Mouse (Mus musculus) neural tube, embryonic 13.5 days (tissue): ENCODE data around the gene Il20. TPM values are rescaled to one million over a fixed set of nuclear protein-coding genes. Genes with fewer than 3 reads are reported as not detected.
A peak's percentile ranks its signal among the peaks of the same experiment; 100 is the strongest.

ENCODE experiments used
- ATAC-seq: fragments of 200-750 bp; cut with Nextera tagmentation; 2 replicates; pipeline ENCODE4 v1.8.0; 2017; ENCODE audit warnings: low read depth, mild to moderate bottlenecking, moderate TSS enrichment, moderate library complexity
- H3K27ac ChIP-seq: fragments of 300-500 bp; sonication (generic); replicated peaks from 2 replicates; pipeline ENCODE4 v1.5.1; 2015; ENCODE audit warnings: moderate library complexity, mild to moderate bottlenecking, inconsistent platforms
- H3K27me3 ChIP-seq: fragments of 300-500 bp; sonication (generic); 2 replicates; pipeline ENCODE4 v1.6.1; 2015; ENCODE audit warnings: mild to moderate bottlenecking, inconsistent platforms
- H3K36me3 ChIP-seq: fragments of 300-500 bp; sonication (generic); 2 replicates; pipeline ENCODE4 v1.6.1; 2015; ENCODE audit warnings: mild to moderate bottlenecking, inconsistent platforms
- H3K4me1 ChIP-seq: fragments of 300-500 bp; sonication (generic); replicated peaks from 2 replicates; pipeline ENCODE4 v1.6.1; 2015; ENCODE audit warnings: inconsistent platforms
- H3K4me2 ChIP-seq: fragments of 300-500 bp; sonication (generic); 2 replicates; pipeline ENCODE4 v1.6.1; 2015; ENCODE audit warnings: inconsistent platforms, mild to moderate bottlenecking, moderate library complexity
- H3K4me3 ChIP-seq: fragments of 300-500 bp; sonication (generic); 2 replicates; pipeline ENCODE4 v1.5.1; 2015; ENCODE audit warnings: mild to moderate bottlenecking, inconsistent platforms
- H3K9ac ChIP-seq: fragments of 300-500 bp; sonication (generic); 2 replicates; pipeline ENCODE4 v1.6.1; 2015; ENCODE audit warnings: moderate library complexity, mild to moderate bottlenecking, inconsistent platforms
- H3K9me3 ChIP-seq: fragments of 300-500 bp; sonication (generic); 2 replicates; pipeline ENCODE4 v1.6.1; 2016; ENCODE audit warnings: inconsistent platforms
- WGBS: fragments of 180-500 bp; shearing (Covaris S2); methylation state at CpG from one replicate; pipeline ENCODE4 v1.1.7; 2015; 5-methylcytosine and 5-hydroxymethylcytosine counted together
- polyA plus RNA-seq: library from polyadenylated mRNA; unstranded; fragments of >200 nt; fragmentation: Nextera tagmentation; extraction: Ambion mirVana; gene quantifications from 2 replicates; pipeline ENCODE4 v1.2.1, GENCODE M21; 2015

Il20 gene
- polyA plus RNA-seq, 1 experiment from 2014 or later: not detected

DNA sequence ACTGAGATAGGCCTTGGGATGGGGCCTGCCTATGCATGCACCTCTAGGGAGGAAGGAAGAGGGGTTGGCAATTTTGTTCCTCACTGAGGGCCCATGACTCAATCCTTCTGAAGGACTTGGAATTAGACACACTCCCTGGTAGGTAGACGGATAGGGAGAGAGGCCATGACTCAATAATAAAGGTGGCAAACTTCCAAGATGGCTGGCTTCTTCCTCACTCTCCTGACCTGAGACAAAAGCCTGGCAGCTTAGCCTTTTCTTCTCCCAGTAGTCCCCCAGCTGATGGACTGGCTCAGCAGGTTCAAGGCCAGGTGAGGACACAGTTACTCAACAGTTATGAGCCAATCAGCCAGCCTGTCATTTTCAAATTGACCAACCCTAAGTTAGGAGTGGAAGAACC lies 18.8 kb downstream of the Il20 start:
- H3K9me3 ChIP-seq: no peaks in the 10 kb centered on the region
- H3K9ac ChIP-seq: no peak overlapping the region
- no peaks in the 10 kb centered on the region for H3K4me1 ChIP-seq
- no peak overlapping the region for H3K27ac ChIP-seq
- ATAC-seq: no peak
- H3K36me3 ChIP-seq: no peaks in the 10 kb centered on the region
- no peak overlapping the region for H3K4me3 ChIP-seq
- no peak overlapping the region for H3K4me2 ChIP-seq
- H3K27me3 ChIP-seq: no peaks in the 10 kb centered on the region
- 79% methylated on average over 1 of the region's 1 CpGs for WGBS

DNA sequence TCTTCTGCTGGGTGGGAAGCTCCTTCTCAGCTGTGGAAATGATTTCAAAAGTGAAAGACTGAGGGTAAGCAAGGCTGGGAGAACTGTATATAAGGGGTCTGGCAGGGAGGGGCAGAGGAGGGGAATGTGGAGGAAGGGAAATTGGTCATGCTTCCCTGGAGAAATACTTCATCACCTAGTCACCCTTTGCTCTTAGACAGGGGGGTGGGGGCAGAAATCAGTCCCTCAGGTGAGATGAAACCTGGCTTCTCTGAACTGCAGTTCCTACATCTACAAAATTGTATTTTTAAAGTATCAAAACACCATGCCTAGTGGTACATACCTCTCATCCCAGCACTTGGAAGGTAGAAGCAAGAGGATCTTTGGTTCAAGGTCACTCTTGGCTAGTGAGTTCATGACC lies 23.9 kb downstream of the Il20 start, which contains the start of gene Il24:
TSS of gene Il24 (minus strand) at position 101 of the 400 bp plus-strand sequence.
- Histone ChIP-seq H3K9ac (no peak within 1 kb of the TSS), H3K4me3 (no peak within 1 kb of the TSS), H3K9me3 (no peaks in the 10 kb centered on the region), H3K4me1 (no peaks in the 10 kb centered on the region), H3K27me3 (no peaks in the 10 kb centered on the region), H3K36me3 (no peaks in the 10 kb centered on the region), H3K27ac (no peak within 1 kb of the TSS), H3K4me2 (no peak within 1 kb of the TSS)
- no peak for ATAC-seq

DNA sequence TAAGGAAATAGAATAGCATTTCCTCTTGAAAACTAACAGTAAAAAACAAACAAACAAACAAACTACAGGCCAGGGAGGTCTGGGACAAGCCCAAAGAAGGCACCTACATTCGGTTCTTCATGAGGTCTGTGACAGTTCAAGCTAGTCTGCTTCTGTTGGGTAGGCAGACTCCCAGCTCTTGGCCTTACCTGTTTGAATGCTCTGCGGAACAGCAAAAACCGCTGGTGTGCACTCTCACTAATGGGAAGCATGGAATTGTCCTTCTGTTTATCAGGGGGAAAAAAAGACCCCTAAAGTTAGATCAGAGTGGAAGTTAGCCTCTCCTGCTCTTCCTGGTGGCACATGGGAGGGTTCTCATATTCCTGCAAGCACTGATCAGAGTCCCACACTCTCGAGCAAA lies 28.1 kb downstream of the Il20 start:
- no peak overlapping the region for H3K9ac ChIP-seq
- no peaks in the 10 kb centered on the region for H3K36me3 ChIP-seq
- 89% methylated on average over 4 of the region's 4 CpGs for WGBS
- H3K27me3 ChIP-seq: peaks cover 25% of the 10 kb centered on the region
- H3K9me3 ChIP-seq: no peaks in the 10 kb centered on the region
- peaks cover 3% of the 10 kb centered on the region; the same call in 1 of the 2 replicates for H3K4me1 ChIP-seq
- no peak overlapping the region for H3K4me3 ChIP-seq
- H3K27ac ChIP-seq: no peak overlapping the region
- H3K4me2 ChIP-seq: no peak overlapping the region
- no peak for ATAC-seq

DNA sequence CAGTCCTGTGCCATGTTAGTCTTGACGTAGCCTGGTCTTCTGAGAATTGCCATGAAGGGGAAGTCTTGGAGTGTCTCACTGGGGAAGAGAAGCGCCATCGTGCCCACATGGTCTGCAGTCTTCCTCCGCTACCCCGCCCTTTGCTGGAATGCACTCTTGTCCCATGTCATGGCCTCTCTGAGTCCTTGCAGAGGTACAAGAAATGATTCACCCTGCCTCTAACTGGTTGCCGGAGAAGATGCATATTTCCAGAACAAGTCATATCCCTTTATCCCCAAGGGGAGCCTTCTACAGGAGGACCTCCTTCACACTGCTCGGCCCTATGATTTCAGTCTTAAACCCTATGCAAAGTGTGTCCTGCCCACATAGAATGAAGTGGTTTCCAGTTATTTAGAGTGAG lies 31.3 kb downstream of the Il20 start:
- no peak overlapping the region for H3K27ac ChIP-seq
- H3K36me3 ChIP-seq: no peaks in the 10 kb centered on the region
- no peak overlapping the region for H3K9ac ChIP-seq
- peaks cover 8% of the 10 kb centered on the region; the same call in 1 of the 2 replicates for H3K4me1 ChIP-seq
- peaks cover 36% of the 10 kb centered on the region for H3K27me3 ChIP-seq
- no peak for ATAC-seq
- 94% methylated on average over 7 of the region's 7 CpGs for WGBS
- H3K4me2 ChIP-seq: no peak overlapping the region
- H3K9me3 ChIP-seq: no peaks in the 10 kb centered on the region
- H3K4me3 ChIP-seq: no peak overlapping the region

DNA sequence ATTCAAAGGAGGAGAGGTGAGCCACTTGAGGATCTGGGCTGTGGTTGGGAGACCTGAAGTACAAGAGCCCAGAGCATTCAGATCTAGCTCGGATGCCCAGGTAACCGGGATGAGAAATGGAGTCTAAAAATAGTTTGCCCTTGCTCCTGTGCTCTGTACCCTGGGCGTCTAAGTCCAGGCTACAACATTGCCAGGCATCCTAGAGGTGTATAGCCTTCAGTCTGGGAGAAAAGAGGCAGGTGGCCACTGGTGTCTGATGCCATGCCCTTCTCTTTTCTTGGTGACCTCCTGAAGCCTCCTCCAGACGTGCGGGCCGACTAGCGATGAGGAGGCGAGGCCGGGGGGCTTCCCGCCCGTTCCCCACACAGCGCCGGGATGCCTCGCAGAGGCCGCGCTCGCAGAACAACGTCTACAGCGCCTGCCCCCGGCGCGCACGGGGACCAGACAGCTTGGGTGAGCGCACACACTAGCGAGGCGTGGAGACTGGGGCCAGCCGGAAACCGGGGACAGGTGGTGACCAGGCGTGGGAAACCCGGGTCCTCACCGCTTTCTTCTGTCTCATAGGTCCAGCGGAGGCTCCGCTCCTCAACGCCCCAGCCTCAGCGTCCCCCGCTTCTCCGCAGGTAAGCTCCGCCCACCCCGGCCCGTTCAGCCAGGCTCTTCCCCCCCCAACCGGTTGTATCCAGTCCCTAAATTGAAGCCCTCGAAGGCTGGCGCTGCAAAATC lies 33.2 kb downstream of the Il20 start:
- Histone ChIP-seq H3K4me2 (peak overlapping the region; percentile 75), H3K27me3 (peaks cover 36% of the 10 kb centered on the region), H3K9me3 (no peaks in the 10 kb centered on the region), H3K27ac (no peak overlapping the region), H3K4me1 (peaks cover 8% of the 10 kb centered on the region; the same call in 1 of the 2 replicates), H3K4me3 (peak overlapping the region; percentile 47), H3K36me3 (no peaks in the 10 kb centered on the region), H3K9ac (peak overlapping the region; percentile 73)
- 3% methylated on average over 43 of the region's 43 CpGs for WGBS
- peak; percentile 86 for ATAC-seq

DNA sequence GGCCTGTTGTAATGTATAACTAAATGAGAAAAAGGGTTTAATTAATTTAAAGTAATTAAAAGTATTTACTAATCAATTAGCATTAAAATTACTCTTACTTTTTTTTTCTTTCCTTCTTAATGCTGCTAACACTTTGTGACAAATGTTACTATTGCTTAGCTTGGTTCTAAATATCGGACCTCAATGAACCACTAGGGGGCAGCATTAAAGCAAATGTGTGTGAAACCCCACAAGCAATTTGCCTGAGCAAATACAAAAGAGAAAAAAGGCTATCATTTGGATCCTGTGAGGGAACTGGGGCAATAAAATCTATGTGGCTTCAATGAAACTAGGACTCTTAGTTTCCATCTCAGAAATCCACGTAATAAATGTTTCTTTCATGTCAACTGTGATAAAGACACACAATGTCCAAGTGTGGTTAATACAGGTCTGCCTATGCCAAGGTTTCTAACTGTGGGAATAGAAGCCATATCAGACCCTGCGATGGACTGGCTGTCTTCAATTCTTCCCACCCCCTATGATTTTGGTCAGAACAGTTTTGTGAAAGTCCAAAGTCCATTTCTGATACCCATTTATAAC lies 34.2 kb downstream of the Il20 start:
- H3K9me3 ChIP-seq: no peaks in the 10 kb centered on the region
- 24% methylated on average over 3 of the region's 3 CpGs for WGBS
- H3K27ac ChIP-seq: no peak overlapping the region
- H3K36me3 ChIP-seq: no peaks in the 10 kb centered on the region
- H3K9ac ChIP-seq: no peak overlapping the region
- H3K27me3 ChIP-seq: peaks cover 36% of the 10 kb centered on the region
- peaks cover 8% of the 10 kb centered on the region; the same call in 1 of the 2 replicates for H3K4me1 ChIP-seq
- no peak overlapping the region for H3K4me2 ChIP-seq
- no peak overlapping the region for H3K4me3 ChIP-seq
- ATAC-seq: no peak

- 69% methylated on average over 3 of the region's 3 CpGs for WGBS
- Histone ChIP-seq H3K27me3 (peaks cover 36% of the 10 kb centered on the region), H3K27ac (no peak overlapping the region), H3K9ac (no peak overlapping the region), H3K4me3 (no peak overlapping the region), H3K9me3 (no peaks in the 10 kb centered on the region), H3K4me1 (peaks cover 8% of the 10 kb centered on the region; the same call in 1 of the 2 replicates), H3K4me2 (no peak overlapping the region), H3K36me3 (no peaks in the 10 kb centered on the region)
- no peak for ATAC-seq
These were observed 35.3 kb downstream of the Il20 start for GRCm38 (mm10) chr1:130875910-130876309.

GRCm38 (mm10) chr1:130875139-130875538 lies 36.1 kb downstream of the Il20 start:
- H3K27me3 ChIP-seq: peaks cover 29% of the 10 kb centered on the region
- H3K36me3 ChIP-seq: no peaks in the 10 kb centered on the region
- H3K4me3 ChIP-seq: no peak overlapping the region
- no peak overlapping the region for H3K27ac ChIP-seq
- no peak overlapping the region for H3K4me2 ChIP-seq
- no peak for ATAC-seq
- H3K9ac ChIP-seq: no peak overlapping the region
- WGBS: 38% methylated on average over 3 of the region's 3 CpGs
- peaks cover 8% of the 10 kb centered on the region; the same call in 1 of the 2 replicates for H3K4me1 ChIP-seq
- no peaks in the 10 kb centered on the region for H3K9me3 ChIP-seq

DNA sequence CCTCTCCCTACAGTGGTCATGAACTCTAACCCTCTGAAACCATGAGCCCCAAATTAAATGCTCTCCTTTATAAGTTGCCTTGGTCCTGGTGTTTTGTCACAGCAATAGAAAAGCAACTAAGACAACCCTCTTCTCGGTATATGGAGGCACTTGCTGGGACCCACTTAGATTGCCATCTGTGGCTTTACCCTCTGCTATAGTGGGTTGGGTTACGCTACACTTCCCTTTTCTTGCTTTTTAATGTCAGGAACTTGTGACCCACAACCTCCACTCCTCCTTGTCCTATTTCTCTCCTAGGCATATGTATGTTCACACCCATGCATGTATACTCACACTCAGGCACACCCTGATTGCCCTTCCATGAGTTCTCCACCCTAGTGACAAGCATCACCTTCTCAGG lies 38.3 kb downstream of the Il20 start:
- no peak overlapping the region for H3K4me2 ChIP-seq
- H3K27ac ChIP-seq: no peak overlapping the region
- ATAC-seq: no peak
- 94% methylated on average over 2 of the region's 2 CpGs for WGBS
- no peak overlapping the region for H3K9ac ChIP-seq
- no peaks in the 10 kb centered on the region for H3K9me3 ChIP-seq
- peaks cover 3% of the 10 kb centered on the region; the same call in 1 of the 2 replicates for H3K4me1 ChIP-seq
- H3K27me3 ChIP-seq: peaks cover 9% of the 10 kb centered on the region
- H3K4me3 ChIP-seq: no peak overlapping the region
- no peaks in the 10 kb centered on the region for H3K36me3 ChIP-seq

GRCm38 (mm10) chr1:130865541-130866221 lies 45.6 kb downstream of the Il20 start, which contains the start of gene Fcmr:
TSS of gene Fcmr (plus strand) at chr1:130865669.
- Histone ChIP-seq H3K9me3 (no peaks in the 10 kb centered on the region), H3K36me3 (no peaks in the 10 kb centered on the region), H3K27ac (no peak within 1 kb of the TSS), H3K27me3 (no peaks in the 10 kb centered on the region), H3K9ac (no peak within 1 kb of the TSS), H3K4me2 (no peak within 1 kb of the TSS), H3K4me3 (no peak within 1 kb of the TSS), H3K4me1 (no peaks in the 10 kb centered on the region)
- ATAC-seq: no peak
- 87% methylated on average over 7 of the region's 7 CpGs for WGBS

GRCm38 (mm10) chr1:130864741-130865140 lies 46.5 kb downstream of the Il20 start:
- Histone ChIP-seq H3K9me3 (no peaks in the 10 kb centered on the region), H3K4me2 (no peak overlapping the region), H3K36me3 (no peaks in the 10 kb centered on the region), H3K27me3 (no peaks in the 10 kb centered on the region), H3K4me1 (no peaks in the 10 kb centered on the region), H3K27ac (no peak overlapping the region), H3K4me3 (no peak overlapping the region), H3K9ac (no peak overlapping the region)
- ATAC-seq: no peak
- 95% methylated on average over 5 of the region's 5 CpGs for WGBS

GRCm38 (mm10) chr1:130864238-130864637 lies 47.0 kb downstream of the Il20 start:
- 89% methylated on average over 4 of the region's 4 CpGs for WGBS

More at GRCm38 (mm10) chr1:130864238-130864637, 47.0 kb downstream of the Il20 start:
- Histone ChIP-seq H3K9ac (no peak overlapping the region), H3K9me3 (no peaks in the 10 kb centered on the region), H3K4me2 (no peak overlapping the region), H3K4me3 (no peak overlapping the region), H3K27ac (no peak overlapping the region), H3K4me1 (no peaks in the 10 kb centered on the region), H3K27me3 (no peaks in the 10 kb centered on the region), H3K36me3 (no peaks in the 10 kb centered on the region)
- ATAC-seq: no peak
